Mouse (Mus musculus) MEL (cell line): ENCODE data around the gene Prodh2. TPM values are rescaled to one million over a fixed set of nuclear protein-coding genes. Genes with fewer than 3 reads are reported as not detected.

Experiments
- DNase-seq: peaks from one replicate; pipeline ENCODE4 v3.0.0; 2011; ENCODE audit warnings: low read depth, low spot score
- H3K27ac ChIP-seq: 2 replicates; pipeline ENCODE4 v1.5.1; 2012; ENCODE audit warnings: low read depth, mild to moderate bottlenecking, control low read depth, low read length, moderate library complexity; ENCODE audit not compliant: control insufficient read depth
- H3K27me3 ChIP-seq, 2 experiments: fragments of 150-350 bp in 1 of 2; sonication (generic) in 1 of 2; 2 replicates each; pipeline ENCODE4 v1.6.1; 2012; ENCODE audit warnings: low read length in 2 of 2, mild to moderate bottlenecking in 2 of 2, improper control_type of control experiment in 1 of 2, moderate library complexity in 1 of 2; ENCODE audit not compliant: insufficient read depth in 2 of 2, control insufficient read depth in 1 of 2
- H3K36me3 ChIP-seq, 2 experiments: 2 replicates each; pipeline ENCODE4 v1.6.1; 2012 to 2014; ENCODE audit warnings: low read length in 2 of 2, improper control_type of control experiment in 1 of 2, inconsistent platforms in 1 of 2, mild to moderate bottlenecking in 1 of 2; ENCODE audit not compliant: insufficient read depth in 2 of 2, control insufficient read depth in 1 of 2
- H3K4me1 ChIP-seq, 2 experiments: fragments of 150-350 bp in 1 of 2; sonication (generic) in 1 of 2; 2 replicates each; pipeline ENCODE4 v1.6.1; 2012; ENCODE audit warnings: low read length in 2 of 2, improper control_type of control experiment in 1 of 2, mild to moderate bottlenecking in 1 of 2; ENCODE audit not compliant: insufficient read depth in 2 of 2, control insufficient read depth in 1 of 2
- H3K4me3 ChIP-seq, 2 experiments: fragments of 150-350 bp in 1 of 2; sonication (generic) in 1 of 2; 2 replicates each; pipeline ENCODE4 v1.5.1; 2012; ENCODE audit warnings: low read depth in 2 of 2, low read length in 2 of 2, mild to moderate bottlenecking in 2 of 2, moderate library complexity in 2 of 2, control low read depth in 1 of 2, improper control_type of control experiment in 1 of 2; ENCODE audit not compliant: control insufficient read depth in 1 of 2, insufficient read depth in 1 of 2
- H3K79me2 ChIP-seq: 2 replicates; pipeline ENCODE4 v1.6.1; 2012; ENCODE audit warnings: mild to moderate bottlenecking, low read length, moderate library complexity; ENCODE audit not compliant: control insufficient read depth, poor library complexity, insufficient read depth
- H3K9ac ChIP-seq: 2 replicates; pipeline ENCODE4 v1.6.1; 2012; ENCODE audit warnings: low read depth, mild to moderate bottlenecking, control low read depth, low read length, moderate library complexity; ENCODE audit not compliant: control insufficient read depth, poor library complexity, severe bottlenecking
- H3K9me3 ChIP-seq: fragments of 150-350 bp; sonication (generic); replicated peaks from 2 replicates; pipeline ENCODE4 v1.6.1; 2012; ENCODE audit warnings: mild to moderate bottlenecking, low read length, improper control_type of control experiment, moderate library complexity; ENCODE audit not compliant: insufficient read depth
- CHD1 ChIP-seq: IDR thresholded peaks from 2 replicates; pipeline ENCODE4 v1.6.1; 2012; ENCODE audit warnings: low read depth, mild to moderate bottlenecking, inconsistent platforms, low read length, improper control_type of control experiment
- GABPA ChIP-seq: IDR thresholded peaks from 2 replicates; pipeline ENCODE4 v1.6.1; 2012; ENCODE audit warnings: low read depth, mild to moderate bottlenecking, inconsistent platforms, low read length, improper control_type of control experiment, moderate library complexity
- JUND ChIP-seq: IDR thresholded peaks from 2 replicates; pipeline ENCODE4 v1.6.1; 2011; ENCODE audit warnings: low read depth, mild to moderate bottlenecking, improper control_type of control experiment, low read length
- KAT2A ChIP-seq: conservative IDR thresholded peaks from 2 replicates; pipeline ENCODE4 v1.6.1; 2012; ENCODE audit warnings: low read depth, low read length, improper control_type of control experiment, inconsistent platforms
- MEF2A ChIP-seq: IDR thresholded peaks from 2 replicates; pipeline ENCODE4 v1.6.1; 2014; ENCODE audit warnings: low read depth, mild to moderate bottlenecking, inconsistent platforms, low read length, improper control_type of control experiment; ENCODE audit not compliant: poor library complexity, insufficient replicate concordance, severe bottlenecking; ENCODE audit errors: extremely low read depth
- NRF1 ChIP-seq: IDR thresholded peaks from 2 replicates; pipeline ENCODE4 v1.6.1; 2014; ENCODE audit warnings: low read depth, mild to moderate bottlenecking, inconsistent platforms, low read length, improper control_type of control experiment, moderate library complexity; ENCODE audit not compliant: poor library complexity, insufficient read depth, severe bottlenecking
- POLR2AphosphoS2 ChIP-seq: IDR thresholded peaks from 2 replicates; pipeline ENCODE4 v1.6.1; 2011; ENCODE audit warnings: low read length, improper control_type of control experiment
- POLR2AphosphoS5 ChIP-seq: IDR thresholded peaks from 2 replicates; pipeline ENCODE4 v1.6.1; 2012; ENCODE audit warnings: low read depth, borderline replicate concordance, mild to moderate bottlenecking, inconsistent platforms, low read length, moderate library complexity, mixed read lengths
- RAD21 ChIP-seq: IDR thresholded peaks from 2 replicates; pipeline ENCODE4 v1.6.1; 2011; ENCODE audit warnings: mild to moderate bottlenecking, low read depth, low read length, improper control_type of control experiment
- RCOR1 ChIP-seq: IDR thresholded peaks from 2 replicates; pipeline ENCODE4 v1.6.1; 2012; ENCODE audit warnings: low read depth, mild to moderate bottlenecking, inconsistent platforms, low read length, improper control_type of control experiment
- SIN3A ChIP-seq: IDR thresholded peaks from 2 replicates; pipeline ENCODE4 v1.6.1; 2012; ENCODE audit warnings: low read length, improper control_type of control experiment, inconsistent platforms
- TAL1 ChIP-seq: IDR thresholded peaks from 2 replicates; pipeline ENCODE4 v1.6.1; 2012; ENCODE audit warnings: mild to moderate bottlenecking, inconsistent platforms, low read length, moderate library complexity, mixed read lengths
- UBTF ChIP-seq: IDR thresholded peaks from 2 replicates; pipeline ENCODE4 v1.6.1; 2012; ENCODE audit warnings: low read depth, mild to moderate bottlenecking, inconsistent platforms, low read length, improper control_type of control experiment, moderate library complexity, borderline replicate concordance; ENCODE audit not compliant: insufficient read depth
- USF1 ChIP-seq: IDR thresholded peaks from 2 replicates; pipeline ENCODE4 v1.6.1; 2014; ENCODE audit warnings: low read depth, mild to moderate bottlenecking, inconsistent platforms, low read length, improper control_type of control experiment, moderate library complexity
- ZMIZ1 ChIP-seq: IDR thresholded peaks from 2 replicates; pipeline ENCODE4 v1.6.1; 2012; ENCODE audit warnings: low read depth, mild to moderate bottlenecking, inconsistent platforms, low read length, improper control_type of control experiment, moderate library complexity
- ZNF384 ChIP-seq: IDR thresholded peaks from 2 replicates; pipeline ENCODE4 v1.6.1; 2012; ENCODE audit warnings: low read depth, mild to moderate bottlenecking, inconsistent platforms, low read length, improper control_type of control experiment
- polyA plus RNA-seq, 2 experiments: library from polyadenylated mRNA; stranded (reverse) in 1 of 2; unstranded in 1 of 2; fragments of >175 nt in 1 of 2; fragments of >200 nt in 1 of 2; gene quantifications; 2 replicates each; pipeline versions ENCODE4 v1.2.1 to v1.2.4; 2012; ENCODE audit warnings: low replicate concordance in 2 of 2, low read depth in 1 of 2; ENCODE audit not compliant: insufficient read length in 2 of 2, insufficient read depth in 1 of 2, missing spikeins in 1 of 2
- total RNA-seq: library from RNA; depleted of rRNA; stranded (reverse); fragments of 300-350 nt; gene quantifications from 2 replicates; pipeline ENCODE4 v1.2.3, GENCODE M21; 2012

The Prodh2 gene
- total and polyA plus RNA-seq, 3 experiments, result not detected

GRCm38 (mm10) chr7:30532931-30533330, 39.5 kb downstream of the Prodh2 start (continued):
- TF ChIP-seq MEF2A, result no peak
- no peak for TF ChIP-seq USF1
- no peak for TF ChIP-seq CHD1
- no peak for TF ChIP-seq POLR2AphosphoS2

GRCm38 (mm10) chr7:30533941-30534632, 40.7 kb downstream of the Prodh2 start:
- no peaks in the 10 kb centered on the region for H3K27me3 ChIP-seq
- no peak for DNase-seq
- H3K36me3 ChIP-seq, result peaks cover 0 to 13% of the 10 kb centered on the region in 2 experiments; a peak in 2 of 4 replicates
- H3K4me1 ChIP-seq, result peaks cover 0 to 15% of the 10 kb centered on the region in 2 experiments; a peak in 2 of 4 replicates
- H3K79me2 ChIP-seq, result no peaks in the 10 kb centered on the region; the same call in 1 of the 2 replicates
- peak overlapping the region; percentile 85 to 96 for H3K4me3 ChIP-seq
- TF ChIP-seq GABPA, result no peak
- no peak for TF ChIP-seq UBTF
- no peak for TF ChIP-seq SIN3A
- TF ChIP-seq NRF1, result no peak
- TF ChIP-seq KAT2A, result no peak
- no peak for TF ChIP-seq POLR2AphosphoS5
- TF ChIP-seq ZMIZ1, result no peak
- no peak for TF ChIP-seq JUND
- no peak for TF ChIP-seq RCOR1
- no peak for TF ChIP-seq ZNF384
- TF ChIP-seq RAD21, result no peak
- TF ChIP-seq TAL1, result no peak
- H3K9me3 ChIP-seq, result no peaks in the 10 kb centered on the region
- peak overlapping the region; percentile 92 for H3K9ac ChIP-seq
- no peak overlapping the region for H3K27ac ChIP-seq
